Mouse (Mus musculus) liver, postnatal 0 days (tissue): ENCODE data around the gene Ms4a4d.

Experiments used
- CTCF ChIP-seq: sonication (generic); IDR thresholded peaks from 2 replicates; pipeline ENCODE4 v1.5.1; 2016; ENCODE audit warnings: antibody characterized with exemption, low read depth
- EP300 ChIP-seq: IDR thresholded peaks from 2 replicates; pipeline ENCODE4 v1.6.1; 2016; ENCODE audit warnings: antibody characterized with exemption, low read depth, mild to moderate bottlenecking

GRCm38 (mm10) chr19:11589205-11589604 lies 52.6 kb downstream of the Ms4a4d start:
- no peak for TF ChIP-seq CTCF
- no peak for TF ChIP-seq EP300
